Mouse (Mus musculus) midbrain, embryonic 14.5 days (tissue): ENCODE measurements at regions not wholly inside any gene's neighbourhood (a gene's known extent, or its start where the extent isn't known, plus 50 kb on each side); places are given as distances from the start of the nearest gene placed in this dataset.
A peak's percentile ranks its signal among the peaks of the same experiment; 100 is the strongest.

Experiments
- ATAC-seq: fragments of 200-750 bp; cut with Nextera tagmentation; 2 replicates; pipeline ENCODE4 v1.8.0; 2017; ENCODE audit warnings: moderate number of reproducible peaks, moderate library complexity; ENCODE audit not compliant: low FRiP score, low TSS enrichment
- DNase-seq: peaks from one replicate; pipeline ENCODE4 v3.0.0-alpha.2; 2015
- H3K27ac ChIP-seq: fragments of 300-500 bp; sonication (generic); replicated peaks from 2 replicates; pipeline ENCODE4 v1.5.1; 2014; ENCODE audit warnings: mild to moderate bottlenecking, low read depth, low read length, moderate library complexity
- H3K27me3 ChIP-seq: fragments of 300-500 bp; sonication (generic); 2 replicates; pipeline ENCODE4 v1.6.1; 2014; ENCODE audit warnings: low read length, control low read depth, mixed read lengths; ENCODE audit not compliant: control insufficient read depth, insufficient read depth
- H3K36me3 ChIP-seq: fragments of 300-500 bp; sonication (generic); 2 replicates; pipeline ENCODE4 v1.6.1; 2014; ENCODE audit warnings: low read length, control low read depth; ENCODE audit not compliant: control insufficient read depth, insufficient read depth
- H3K4me1 ChIP-seq: fragments of 300-500 bp; sonication (generic); 2 replicates; pipeline ENCODE4 v1.6.1; 2014; ENCODE audit warnings: mild to moderate bottlenecking, antibody characterized with exemption, low read length, control low read depth; ENCODE audit not compliant: control insufficient read depth, insufficient read depth
- H3K4me2 ChIP-seq: fragments of 300-500 bp; sonication (generic); 2 replicates; pipeline ENCODE4 v1.6.1; 2014; ENCODE audit warnings: mild to moderate bottlenecking, low read length, moderate library complexity
- H3K4me3 ChIP-seq: fragments of 300-500 bp; sonication (generic); replicated peaks from 2 replicates; pipeline ENCODE4 v1.5.1; 2014; ENCODE audit warnings: low read depth, low read length
- H3K9ac ChIP-seq: fragments of 300-500 bp; sonication (generic); replicated peaks from 2 replicates; pipeline ENCODE4 v1.6.1; 2014; ENCODE audit warnings: mild to moderate bottlenecking, low read length, moderate library complexity
- H3K9me3 ChIP-seq: fragments of 300-500 bp; sonication (generic); 2 replicates; pipeline ENCODE4 v1.6.1; 2016; ENCODE audit warnings: low read length, control low read depth, mixed read lengths; ENCODE audit not compliant: control insufficient read depth
- WGBS: fragments of 180-500 bp; shearing (Covaris S2); extraction: QIAGEN DNeasy Blood & Tissue Kit; methylation state at CpG from one replicate; pipeline ENCODE4 v1.1.7; 2014; 5-methylcytosine and 5-hydroxymethylcytosine counted together

- no peaks in the 10 kb centered on the region; the same call in 1 of the 2 replicates for H3K4me1 ChIP-seq
- ATAC-seq (no peak), DNase-seq (no peak)
- H3K9me3 ChIP-seq = no peaks in the 10 kb centered on the region
- H3K27ac ChIP-seq = no peak overlapping the region
- H3K36me3 ChIP-seq = no peaks in the 10 kb centered on the region
- H3K4me3 ChIP-seq = no peak overlapping the region
- no peaks in the 10 kb centered on the region for H3K27me3 ChIP-seq
- WGBS = 88% methylated on average over 4 of the region's 4 CpGs
- no peak overlapping the region for H3K9ac ChIP-seq
- H3K4me2 ChIP-seq = no peak overlapping the region
These were observed 79.4 kb upstream of the Adra1b start for GRCm38 (mm10) chr11:43980444-43980843.

DNA sequence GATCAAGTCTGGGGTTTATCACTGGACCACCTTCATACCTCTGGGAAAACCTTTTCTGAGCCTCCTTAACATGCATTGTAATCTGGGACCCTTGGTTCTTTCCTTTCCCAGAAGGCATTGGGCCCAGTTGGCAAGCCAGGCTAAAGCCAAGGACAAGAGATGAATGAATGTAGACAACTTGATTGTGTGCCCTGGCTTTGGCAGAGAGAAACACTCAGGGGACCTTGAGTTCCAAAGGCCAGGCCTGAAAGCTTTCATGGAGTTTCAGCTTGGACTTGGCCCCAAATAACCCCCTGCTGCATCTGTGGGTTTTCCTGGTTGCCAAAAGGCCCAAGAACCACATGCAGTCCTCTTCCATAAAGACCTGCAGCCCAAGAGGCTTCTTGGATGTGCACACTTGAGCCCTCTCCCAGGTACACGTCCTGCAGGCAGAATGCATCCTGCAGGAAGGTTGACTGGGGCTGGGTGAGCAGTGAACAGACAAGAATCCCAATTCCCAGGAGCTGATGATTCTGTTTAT, 89.0 kb upstream of the Adra1b start:
- WGBS = 74% methylated on average over 1 of the region's 1 CpGs
- Histone ChIP-seq H3K27me3 (no peaks in the 10 kb centered on the region), H3K9me3 (no peaks in the 10 kb centered on the region), H3K4me2 (no peak overlapping the region), H3K9ac (no peak overlapping the region), H3K36me3 (no peaks in the 10 kb centered on the region), H3K27ac (no peak overlapping the region), H3K4me3 (no peak overlapping the region), H3K4me1 (no peaks in the 10 kb centered on the region)
- DNase-seq (no peak), ATAC-seq (no peak)

DNA sequence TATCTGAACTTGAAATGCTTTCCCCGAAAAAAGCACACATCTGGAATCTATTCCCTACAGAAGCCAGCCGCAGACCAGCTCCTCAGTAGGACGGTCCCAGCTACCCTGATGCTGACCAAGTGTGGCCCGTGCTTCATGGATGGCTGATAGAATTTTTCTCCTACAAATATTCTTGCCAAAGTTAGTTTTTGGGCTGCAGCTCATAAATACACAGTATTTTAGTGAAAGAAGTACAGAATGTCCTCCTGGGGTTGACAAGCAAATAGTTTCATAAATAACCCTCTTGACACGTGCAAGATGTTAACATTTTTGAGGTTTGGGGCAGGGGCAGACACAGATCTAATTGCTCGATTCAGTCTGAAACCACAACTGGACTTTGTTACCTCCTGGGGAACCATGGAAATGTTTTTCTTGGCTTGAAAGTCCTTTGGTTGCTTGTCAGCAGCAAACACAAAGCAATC, 91.0 kb upstream of the Adra1b start:
- 89% methylated on average over 6 of the region's 6 CpGs for WGBS
- DNase-seq = no peak
- Histone ChIP-seq H3K27ac (no peak overlapping the region), H3K36me3 (no peaks in the 10 kb centered on the region), H3K27me3 (no peaks in the 10 kb centered on the region), H3K9ac (no peak overlapping the region), H3K4me3 (no peak overlapping the region), H3K4me1 (no peaks in the 10 kb centered on the region), H3K9me3 (no peaks in the 10 kb centered on the region), H3K4me2 (no peak overlapping the region)
- no peak for ATAC-seq

DNA sequence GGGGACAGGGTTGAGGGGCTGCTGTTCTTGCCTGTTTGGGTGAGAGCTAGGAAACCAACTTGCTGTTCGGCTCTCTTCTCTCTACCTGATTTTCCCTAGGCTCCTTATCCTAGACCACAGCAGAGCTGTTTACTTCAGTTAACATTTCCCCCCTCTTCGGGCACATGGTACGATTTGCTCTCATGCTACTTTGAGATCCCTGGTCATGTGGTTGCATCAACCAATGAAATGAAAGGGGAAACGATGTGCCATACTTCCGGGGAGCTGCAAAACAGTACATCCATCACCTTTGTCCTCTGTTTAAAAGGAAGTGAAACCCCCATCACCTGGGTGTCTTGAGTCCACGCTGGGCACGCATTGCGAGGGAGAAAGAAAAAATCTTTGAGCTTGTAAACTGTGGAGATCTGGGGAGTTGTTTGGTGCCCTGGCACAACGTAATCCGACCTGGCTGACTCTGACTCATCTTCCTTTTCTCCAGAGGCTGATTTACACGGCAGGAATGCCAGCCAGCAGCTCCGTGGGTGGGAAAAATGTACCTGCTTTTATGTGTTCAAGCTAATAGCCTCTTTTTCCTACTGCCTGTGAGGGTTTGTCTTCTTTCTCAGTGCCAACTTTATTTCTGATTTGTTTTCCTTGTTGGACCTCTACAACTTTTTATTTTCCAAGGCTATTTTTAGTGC, 97.2 kb upstream of the Adra1b start:
- Histone ChIP-seq H3K4me3 (no peak overlapping the region), H3K9ac (no peak overlapping the region), H3K4me2 (no peak overlapping the region), H3K36me3 (no peaks in the 10 kb centered on the region), H3K4me1 (no peaks in the 10 kb centered on the region), H3K9me3 (no peaks in the 10 kb centered on the region), H3K27ac (no peak overlapping the region), H3K27me3 (no peaks in the 10 kb centered on the region)
- ATAC-seq (no peak), DNase-seq (no peak)
- 82% methylated on average over 12 of the region's 12 CpGs for WGBS

- H3K4me1 ChIP-seq = no peaks in the 10 kb centered on the region
- no peak overlapping the region for H3K9ac ChIP-seq
- H3K36me3 ChIP-seq = no peaks in the 10 kb centered on the region
- no peak overlapping the region for H3K27ac ChIP-seq
- ATAC-seq (no peak), DNase-seq (no peak)
- WGBS = 90% methylated on average over 4 of the region's 4 CpGs
- H3K4me3 ChIP-seq = no peak overlapping the region
- H3K4me2 ChIP-seq = no peak overlapping the region
- no peaks in the 10 kb centered on the region for H3K9me3 ChIP-seq
- no peaks in the 10 kb centered on the region for H3K27me3 ChIP-seq
These were observed 99.0 kb upstream of the Adra1b start for GRCm38 (mm10) chr11:44000056-44000455.

- ATAC-seq = no peak
- Histone ChIP-seq H3K4me1 (no peaks in the 10 kb centered on the region), H3K9me3 (no peaks in the 10 kb centered on the region), H3K36me3 (no peaks in the 10 kb centered on the region), H3K27me3 (no peaks in the 10 kb centered on the region), H3K27ac (no peak overlapping the region), H3K9ac (no peak overlapping the region), H3K4me2 (no peak overlapping the region), H3K4me3 (no peak overlapping the region)
- DNase-seq = no peak
- 88% methylated on average over 7 of the region's 7 CpGs for WGBS
These were observed 101.0 kb upstream of the Adra1b start for GRCm38 (mm10) chr11:44001843-44002589.

DNA sequence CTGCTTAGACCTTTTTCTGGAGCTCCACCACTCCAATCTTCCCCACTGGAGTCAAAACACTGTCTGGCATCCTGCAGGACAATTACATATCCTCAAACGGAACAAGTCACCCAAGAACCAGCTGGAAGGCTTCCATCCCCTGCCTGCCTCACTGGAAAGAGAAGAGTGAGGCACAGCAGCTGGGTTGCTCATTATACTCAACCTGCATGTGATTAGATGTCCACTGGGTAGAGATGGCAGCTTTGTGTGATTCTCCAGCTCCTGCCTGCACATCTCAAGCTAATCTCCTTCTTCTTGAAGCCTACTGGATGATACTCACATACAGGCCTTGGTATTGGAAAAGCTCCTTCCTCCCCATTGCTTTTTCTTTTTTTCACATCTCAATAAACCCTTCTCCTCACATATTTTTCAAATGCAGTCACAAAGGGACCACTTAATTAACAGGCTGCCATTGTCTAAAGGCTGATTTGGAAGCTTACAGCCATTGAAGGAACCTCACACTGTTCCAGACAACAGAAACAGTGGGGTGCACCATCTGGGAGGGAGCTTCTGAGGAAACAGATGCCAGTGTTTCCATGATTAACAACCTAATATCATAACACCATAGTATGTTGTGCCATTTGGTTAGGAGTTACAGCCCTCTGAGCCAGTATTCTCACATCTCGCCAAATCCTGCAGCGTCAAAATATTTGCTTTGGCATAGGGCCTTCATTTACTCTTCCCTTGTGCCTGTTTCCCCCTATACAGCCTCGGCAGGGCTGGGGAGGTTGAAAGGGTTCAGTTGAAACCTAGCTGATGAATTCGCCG, 101.9 kb upstream of the Adra1b start:
- H3K36me3 ChIP-seq = no peaks in the 10 kb centered on the region
- no peaks in the 10 kb centered on the region for H3K27me3 ChIP-seq
- H3K9ac ChIP-seq = no peak overlapping the region
- ATAC-seq = no peak
- H3K4me1 ChIP-seq = no peaks in the 10 kb centered on the region
- peak; percentile 17 for DNase-seq
- no peak overlapping the region for H3K4me3 ChIP-seq
- WGBS = 69% methylated on average over 6 of the region's 6 CpGs
- no peak overlapping the region for H3K4me2 ChIP-seq
- no peaks in the 10 kb centered on the region for H3K9me3 ChIP-seq
- no peak overlapping the region for H3K27ac ChIP-seq

DNA sequence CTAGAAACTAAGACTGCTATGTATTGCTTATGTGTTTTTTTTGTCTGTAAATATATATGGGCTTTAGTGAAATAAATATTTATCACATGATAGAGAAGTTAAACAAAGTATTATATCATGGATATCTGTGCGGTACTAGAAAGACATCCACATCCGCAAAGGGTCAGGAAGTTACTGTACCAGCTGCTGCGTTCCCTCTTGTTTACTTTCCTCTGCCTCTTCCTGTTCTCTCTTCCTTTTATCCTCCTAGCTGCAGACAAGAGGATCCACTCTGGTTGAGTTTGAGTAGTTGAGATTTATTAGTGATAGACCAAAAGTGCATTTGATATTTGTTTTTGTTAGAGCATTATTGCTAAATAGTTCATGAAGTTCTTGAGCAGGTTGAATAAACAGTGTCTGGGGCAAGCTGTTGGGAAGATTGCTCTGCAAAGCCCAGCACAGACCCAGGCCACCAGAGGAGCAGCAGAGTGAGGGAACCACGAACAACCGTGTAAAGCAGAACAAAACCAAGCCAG, 106.6 kb upstream of the Adra1b start:
- no peak for ATAC-seq
- H3K9me3 ChIP-seq = no peaks in the 10 kb centered on the region
- WGBS = 89% methylated on average over 5 of the region's 5 CpGs

More for the DNA sequence above, 106.6 kb upstream of the Adra1b start:
- Histone ChIP-seq H3K4me1 (no peaks in the 10 kb centered on the region), H3K9ac (no peak overlapping the region), H3K4me3 (no peak overlapping the region), H3K4me2 (no peak overlapping the region), H3K27me3 (no peaks in the 10 kb centered on the region), H3K27ac (no peak overlapping the region), H3K36me3 (no peaks in the 10 kb centered on the region)
- DNase-seq = no peak
